Mouse (Mus musculus) midbrain, embryonic 13.5 days (tissue): ENCODE data around the gene Rpl39. TPM values are rescaled to one million over a fixed set of nuclear protein-coding genes. Genes with fewer than 3 reads are reported as not detected.

Experiments used
- ATAC-seq: fragments of 200-750 bp; cut with Nextera tagmentation; 2 replicates; pipeline ENCODE4 v1.8.0; 2017; ENCODE audit warnings: mild to moderate bottlenecking, moderate TSS enrichment, moderate library complexity
- H3K27ac ChIP-seq: fragments of 300-500 bp; sonication (generic); 2 replicates; pipeline ENCODE4 v1.5.1; 2015; ENCODE audit warnings: inconsistent platforms, mild to moderate bottlenecking, moderate library complexity
- H3K27me3 ChIP-seq: fragments of 300-500 bp; sonication (generic); 2 replicates; pipeline ENCODE4 v1.6.1; 2015; ENCODE audit warnings: mild to moderate bottlenecking, inconsistent platforms
- H3K36me3 ChIP-seq: fragments of 300-500 bp; sonication (generic); 2 replicates; pipeline ENCODE4 v1.6.1; 2015; ENCODE audit warnings: mild to moderate bottlenecking, inconsistent platforms
- H3K4me1 ChIP-seq: fragments of 300-500 bp; sonication (generic); replicated peaks from 2 replicates; pipeline ENCODE4 v1.6.1; 2015; ENCODE audit warnings: inconsistent platforms
- H3K4me2 ChIP-seq: fragments of 300-500 bp; sonication (generic); replicated peaks from 2 replicates; pipeline ENCODE4 v1.6.1; 2015; ENCODE audit warnings: moderate library complexity, mild to moderate bottlenecking, inconsistent platforms
- H3K4me3 ChIP-seq: fragments of 300-500 bp; sonication (generic); replicated peaks from 2 replicates; pipeline ENCODE4 v1.5.1; 2015; ENCODE audit warnings: mild to moderate bottlenecking, inconsistent platforms
- H3K9ac ChIP-seq: fragments of 300-500 bp; sonication (generic); replicated peaks from 2 replicates; pipeline ENCODE4 v1.6.1; 2015; ENCODE audit warnings: mild to moderate bottlenecking, inconsistent platforms
- H3K9me3 ChIP-seq: fragments of 300-500 bp; sonication (generic); 2 replicates; pipeline ENCODE4 v1.6.1; 2016; ENCODE audit warnings: mild to moderate bottlenecking, inconsistent platforms
- WGBS: fragments of 180-500 bp; shearing (Covaris S2); methylation state at CpG from one replicate; pipeline ENCODE4 v1.1.7; 2015; 5-methylcytosine and 5-hydroxymethylcytosine counted together
- polyA plus RNA-seq: library from polyadenylated mRNA; unstranded; fragments of >200 nt; fragmentation: Nextera tagmentation; extraction: Ambion mirVana; gene quantifications from 2 replicates; pipeline ENCODE4 v1.2.1, GENCODE M21; 2015

The Rpl39 gene
- polyA plus RNA-seq, 1 experiment from 2014 or later = 354 TPM

- Histone ChIP-seq H3K27me3 (peaks cover 70% of the 10 kb centered on the region), H3K36me3 (no peaks in the 10 kb centered on the region), H3K27ac (no peak overlapping the region), H3K4me3 (peak overlapping the region; percentile 39), H3K4me2 (peak overlapping the region; percentile 66), H3K9ac (peak overlapping the region; percentile 29; the same call in 1 of the 2 replicates), H3K4me1 (peaks cover 12% of the 10 kb centered on the region; the same call in 1 of the 2 replicates), H3K9me3 (no peaks in the 10 kb centered on the region)
- 22% methylated on average over 66 of the region's 70 CpGs for WGBS
- ATAC-seq = peak; percentile 37; the same call in 1 of the 2 replicates
Measured at GRCm38 (mm10) chrX:37048890-37049823, 36.0 kb downstream of the Rpl39 start.

GRCm38 (mm10) chrX:37048066-37048889 lies 36.9 kb downstream of the Rpl39 start, which contains the start of gene Sowahd:
Gene Sowahd (plus strand): TSS chrX:37048845.
- Histone ChIP-seq H3K4me3 (peak within 1 kb of the TSS; percentile 39), H3K4me2 (peak within 1 kb of the TSS; percentile 66), H3K27ac (no peak within 1 kb of the TSS), H3K27me3 (peaks cover 70% of the 10 kb centered on the region), H3K36me3 (no peaks in the 10 kb centered on the region), H3K9ac (peak within 1 kb of the TSS; percentile 29; the same call in 1 of the 2 replicates), H3K9me3 (no peaks in the 10 kb centered on the region), H3K4me1 (peaks cover 12% of the 10 kb centered on the region; the same call in 1 of the 2 replicates)
- ATAC-seq = peak; percentile 58; the same call in 1 of the 2 replicates
- 11% methylated on average over 37 of the region's 38 CpGs for WGBS

GRCm38 (mm10) chrX:37042726-37043125 lies 42.5 kb downstream of the Rpl39 start:
- peaks cover 17% of the 10 kb centered on the region for H3K27me3 ChIP-seq
- H3K9ac ChIP-seq = no peak overlapping the region
- no peak for ATAC-seq
- WGBS = 24% methylated on average over 9 of the region's 9 CpGs
- H3K27ac ChIP-seq = no peak overlapping the region
- no peak overlapping the region for H3K4me3 ChIP-seq
- no peaks in the 10 kb centered on the region for H3K4me1 ChIP-seq
- no peaks in the 10 kb centered on the region for H3K36me3 ChIP-seq
- no peaks in the 10 kb centered on the region for H3K9me3 ChIP-seq
- H3K4me2 ChIP-seq = no peak overlapping the region

Other genes with a start within 250 kb of the Rpl39 start
- 117 and 121 TPM in 2 replicates for gene Ube2a, start 211.5 kb downstream of the Rpl39 start, polyA plus RNA-seq
- 18.9 and 21.6 TPM in 2 replicates for gene C330007P06Rik, start 211.3 kb downstream of the Rpl39 start, polyA plus RNA-seq
- gene Nkrf, start 182.5 kb downstream of the Rpl39 start, polyA plus RNA-seq = 12.4 and 14.6 TPM in 2 replicates
- gene Sept6, start 93.6 kb downstream of the Rpl39 start, polyA plus RNA-seq = 67.0 and 68.5 TPM in 2 replicates
- gene Sowahd, start 36.6 kb downstream of the Rpl39 start, polyA plus RNA-seq = not detected in 2 replicates
- gene Upf3b, start 24.9 kb upstream of the Rpl39 start, polyA plus RNA-seq = 35.8 and 37.2 TPM in 2 replicates
- 23.7 and 26.3 TPM in 2 replicates for gene Nkap, start 41.4 kb upstream of the Rpl39 start, polyA plus RNA-seq
- 0.14 and 0.42 TPM in 2 replicates for gene Akap14, start 83.4 kb upstream of the Rpl39 start, polyA plus RNA-seq
- gene Ndufa1, start 105.8 kb upstream of the Rpl39 start, polyA plus RNA-seq = 624 and 640 TPM in 2 replicates
- 16.0 and 16.3 TPM in 2 replicates for gene Rnf113a1, start 105.8 kb upstream of the Rpl39 start, polyA plus RNA-seq
- gene Gm9, start 125.6 kb upstream of the Rpl39 start, polyA plus RNA-seq = not detected in 2 replicates
- gene Rhox1, start 136.9 kb upstream of the Rpl39 start, polyA plus RNA-seq = not detected in 2 replicates
- gene Rhox2a, start 159.6 kb upstream of the Rpl39 start, polyA plus RNA-seq = not detected in 2 replicates
- gene Rhox3a, start 164.5 kb upstream of the Rpl39 start, polyA plus RNA-seq = not detected in 2 replicates
- gene Rhox4a, start 179.9 kb upstream of the Rpl39 start, polyA plus RNA-seq = not detected in 2 replicates